Mouse (Mus musculus) lung, postnatal 25 days (tissue): ENCODE measurements around the gene Ginm1.

Source experiments
- DNase-seq: peaks from one replicate; pipeline ENCODE4 v3.0.0; 2022; ENCODE audit warnings: low spot score

Gene Ginm1

DNA sequence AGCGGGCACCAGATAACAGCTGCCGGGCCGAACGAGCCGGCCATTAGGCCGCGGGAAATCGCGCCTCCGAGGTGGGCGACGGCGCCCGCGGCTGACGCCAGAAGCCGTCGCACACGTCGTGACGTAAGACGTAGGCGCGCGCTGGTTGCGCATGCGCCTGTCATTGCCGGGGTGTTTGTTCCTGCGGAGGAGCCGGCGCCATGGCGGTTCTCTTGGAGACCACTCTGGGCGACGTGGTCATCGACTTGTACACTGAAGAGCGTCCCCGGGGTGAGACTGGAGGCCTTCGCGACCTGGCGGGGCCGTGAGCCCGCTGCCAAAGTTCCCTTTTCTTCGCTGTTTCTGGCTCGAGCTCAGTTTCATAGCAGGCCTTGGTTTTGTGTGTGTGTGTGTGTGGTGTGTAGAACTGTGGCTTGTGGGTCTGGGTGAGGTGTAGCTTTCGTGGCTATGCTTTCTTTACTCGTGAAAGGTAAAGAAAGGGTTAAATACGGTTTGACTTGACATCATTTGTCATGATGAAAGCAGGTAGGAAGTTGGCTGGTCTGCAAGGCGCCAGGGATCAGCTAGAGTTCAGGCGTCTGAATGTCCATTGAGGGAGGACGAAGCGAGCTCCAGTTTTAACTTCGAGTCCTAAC is at the start of gene Ginm1, which contains the start of gene Ppil4:
Ginm1 (minus strand) TSS at position 74 of the 635 bp plus-strand sequence.
Ppil4 (plus strand) TSS at position 141 of the 635 bp plus-strand sequence.
- peak; percentile 89 for DNase-seq

- DNase-seq, result peak; percentile 89
Measured at GRCm38 (mm10) chr10:7841571-7842080, 49.0 kb upstream of the Ginm1 start.

- DNase-seq, result no peak
Measured at GRCm38 (mm10) chr10:7840785-7841184, 48.2 kb upstream of the Ginm1 start.

DNA sequence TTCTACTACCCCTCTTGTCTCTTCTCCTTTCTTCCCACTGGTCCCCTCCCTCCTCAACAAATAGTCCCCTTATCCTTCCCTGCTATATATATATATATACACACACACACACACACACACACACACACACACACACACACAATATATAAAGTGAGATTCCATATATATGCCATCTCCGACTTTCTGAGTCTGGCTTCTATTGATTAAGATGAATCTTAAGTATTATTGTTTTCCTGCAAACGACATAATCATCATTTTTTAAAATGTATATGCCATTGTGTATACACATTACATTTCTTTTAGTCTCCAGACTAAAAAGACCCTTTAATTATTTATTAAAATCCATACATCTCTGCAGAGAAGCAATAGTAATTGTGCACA is 47.7 kb upstream of the Ginm1 start:
- DNase-seq, result no peak

GRCm38 (mm10) chr10:7839551-7840352 is 47.1 kb upstream of the Ginm1 start:
- DNase-seq, result no peak

- DNase-seq, result no peak
Measured at GRCm38 (mm10) chr10:7838874-7839421, 46.3 kb upstream of the Ginm1 start.

- no peak for DNase-seq
Measured at GRCm38 (mm10) chr10:7838036-7838435, 45.4 kb upstream of the Ginm1 start.

GRCm38 (mm10) chr10:7837446-7837845 is 44.8 kb upstream of the Ginm1 start:
- DNase-seq, result no peak

- no peak for DNase-seq
Measured at GRCm38 (mm10) chr10:7836902-7837301, 44.3 kb upstream of the Ginm1 start.

- no peak for DNase-seq
Measured at GRCm38 (mm10) chr10:7834671-7835225, 42.1 kb upstream of the Ginm1 start.

- peak; percentile 26 for DNase-seq
Measured at GRCm38 (mm10) chr10:7833377-7834165, 40.9 kb upstream of the Ginm1 start.

GRCm38 (mm10) chr10:7832171-7832676 is 39.6 kb upstream of the Ginm1 start, which contains the start of gene Zc3h12d:
Zc3h12d (plus strand) TSS chr10:7832470.
- peak; percentile 60 for DNase-seq

DNA sequence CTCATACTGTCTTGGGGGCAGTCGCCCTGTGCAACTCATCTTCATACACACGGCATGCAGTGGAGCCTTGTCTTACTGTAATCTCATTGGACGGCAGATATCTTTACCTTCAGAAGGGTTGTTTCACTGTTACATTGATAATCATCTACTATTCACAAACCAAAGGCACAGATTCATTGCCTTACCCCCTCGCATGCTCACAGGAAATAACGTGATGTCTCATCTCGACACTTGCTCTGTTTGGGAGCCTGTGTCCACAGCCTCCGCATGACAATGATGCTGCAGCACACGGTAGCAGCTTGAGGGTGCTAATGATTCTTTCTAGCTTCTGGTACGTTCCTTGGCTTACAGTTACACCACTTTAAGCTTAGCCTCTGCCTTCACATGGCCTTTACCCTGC is 33.5 kb upstream of the Ginm1 start:
- no peak for DNase-seq

DNA sequence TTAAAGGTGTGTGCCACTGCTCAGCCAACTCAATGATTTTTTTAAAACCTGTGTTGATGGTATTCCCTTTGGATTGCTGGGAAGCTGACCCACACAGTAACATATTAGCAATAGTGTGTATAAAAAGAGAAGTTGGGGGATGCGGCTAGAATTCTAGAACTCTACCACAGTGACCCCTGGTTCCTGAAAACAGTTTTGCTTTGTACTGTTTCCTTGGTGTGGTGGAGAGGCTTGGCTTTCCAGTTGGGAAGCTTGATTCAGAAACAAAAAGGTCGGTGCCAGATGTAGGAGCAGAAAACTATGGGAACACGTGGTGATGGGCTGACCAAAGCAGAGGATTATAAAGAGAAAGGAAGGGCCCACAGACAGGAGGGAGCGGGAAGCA is 32.6 kb upstream of the Ginm1 start:
- DNase-seq, result no peak

GRCm38 (mm10) chr10:7824663-7825280 is 32.1 kb upstream of the Ginm1 start:
- DNase-seq, result peak; percentile 31

DNA sequence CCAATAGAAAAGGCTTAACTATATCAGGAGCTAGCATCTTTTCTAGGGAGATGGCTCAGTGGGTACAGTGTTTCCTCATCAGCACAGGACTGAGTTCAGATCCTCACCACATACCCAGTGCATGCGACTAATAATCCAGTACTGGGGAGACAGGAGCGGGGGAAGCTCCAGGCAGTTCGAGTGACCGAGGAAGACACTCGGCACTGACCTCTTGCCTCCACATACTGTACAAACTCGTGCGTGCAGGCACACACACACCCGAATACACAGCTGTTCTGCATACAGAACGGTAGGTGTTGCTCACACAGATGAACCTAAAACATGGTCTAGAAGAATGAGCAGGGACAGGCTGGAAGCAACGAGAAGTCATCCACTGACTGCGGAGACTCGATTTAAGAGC is 29.4 kb upstream of the Ginm1 start:
- no peak for DNase-seq

DNA sequence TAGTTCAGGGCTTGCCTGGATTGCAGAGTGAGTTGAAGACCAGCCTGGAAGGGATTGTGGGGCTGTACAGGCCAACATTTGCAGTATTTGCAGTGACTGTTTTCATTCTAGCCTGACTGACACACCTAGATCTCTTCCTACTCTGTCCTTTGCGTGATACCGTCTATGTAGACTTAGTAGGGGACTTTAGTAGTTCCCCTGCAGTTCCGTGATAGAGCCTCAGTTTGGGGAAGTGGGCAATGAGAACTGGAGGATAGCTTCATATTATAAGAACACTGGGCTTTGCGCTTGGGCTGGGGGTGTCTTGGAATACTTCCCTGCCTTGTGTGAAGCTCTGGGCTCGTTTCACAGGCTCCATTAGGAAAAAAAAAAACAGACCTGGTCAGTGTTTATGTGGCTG is 27.5 kb upstream of the Ginm1 start:
- no peak for DNase-seq

GRCm38 (mm10) chr10:7819603-7820002 is 27.0 kb upstream of the Ginm1 start:
- DNase-seq, result no peak

- no peak for DNase-seq
Measured at GRCm38 (mm10) chr10:7819156-7819555, 26.5 kb upstream of the Ginm1 start.

GRCm38 (mm10) chr10:7818676-7819075 is 26.1 kb upstream of the Ginm1 start:
- no peak for DNase-seq

GRCm38 (mm10) chr10:7816476-7816875 is 23.9 kb upstream of the Ginm1 start:
- DNase-seq, result no peak
